Mouse (Mus musculus): ENCODE results near the gene Sh3kbp1.

Sh3kbp1 gene

DNA sequence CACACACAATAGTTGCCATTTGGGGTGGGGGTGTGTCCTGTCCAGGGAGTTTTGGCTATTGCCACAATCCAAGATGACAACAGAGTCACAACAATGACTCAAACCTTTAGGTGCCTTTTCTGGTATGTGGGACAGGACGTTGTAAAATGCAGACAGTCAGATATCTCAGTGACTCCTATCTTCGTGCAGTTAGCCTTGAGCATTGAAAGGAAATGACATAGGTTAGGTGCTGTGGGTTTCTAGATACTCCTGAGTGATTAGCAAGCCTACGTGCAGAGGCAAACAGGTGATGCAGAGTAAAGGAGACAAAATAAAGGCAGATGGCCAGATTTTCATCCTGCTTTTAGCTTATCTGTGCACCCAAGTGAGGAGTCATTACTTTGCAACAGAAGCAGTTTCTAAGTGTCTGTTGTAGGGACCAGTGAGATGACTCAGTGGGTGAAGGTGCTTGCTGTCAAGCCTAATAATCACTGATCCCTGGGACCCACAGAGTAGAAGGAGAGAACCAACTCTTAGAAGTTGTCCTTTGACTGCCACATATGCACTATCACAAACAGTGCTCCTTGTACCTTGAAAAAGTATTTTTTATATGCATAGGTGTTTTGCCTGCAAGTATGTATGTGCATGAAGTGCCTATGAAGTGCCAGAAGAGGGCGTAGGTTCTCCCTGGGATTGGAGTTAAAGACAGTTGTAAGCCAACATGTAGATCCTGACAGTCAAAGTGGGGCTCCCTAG lies 50.7 kb downstream of the Sh3kbp1 start:
- no peak for DNase-seq (ENCODE audit: low read depth, low spot score)

GRCm38 (mm10) chrX:159678320-159678835 lies 51.3 kb downstream of the Sh3kbp1 start:
- no peak for DNase-seq (ENCODE audit: low read depth, low spot score)

- DNase-seq (ENCODE audit: low read depth, low spot score): no peak
Observed at GRCm38 (mm10) chrX:159685521-159685920, 58.4 kb downstream of the Sh3kbp1 start.

GRCm38 (mm10) chrX:159686850-159687249 lies 59.8 kb downstream of the Sh3kbp1 start:
- DNase-seq (ENCODE audit: low read depth, low spot score): no peak

DNA sequence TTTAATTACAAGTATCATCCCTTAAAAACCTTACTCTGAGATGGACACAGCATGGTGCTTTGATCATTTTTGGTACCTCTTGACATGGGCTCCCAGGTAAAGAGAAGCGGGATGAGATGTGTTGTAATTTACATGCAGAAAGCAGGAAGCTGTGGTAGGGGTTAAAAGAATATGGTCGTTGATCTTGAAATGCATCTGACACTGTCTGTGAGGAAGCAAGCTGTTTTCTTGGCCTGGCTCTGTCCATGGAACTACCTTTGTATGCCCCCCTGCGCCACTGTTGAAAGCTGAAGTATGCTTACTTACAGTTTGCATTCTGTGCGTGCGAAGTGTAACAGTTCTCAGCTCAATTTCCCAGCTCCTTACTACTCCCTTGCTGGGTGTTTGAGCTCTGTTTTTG lies 61.6 kb downstream of the Sh3kbp1 start:
- no peak for DNase-seq (ENCODE audit: low read depth, low spot score)

GRCm38 (mm10) chrX:159689785-159690416 lies 62.8 kb downstream of the Sh3kbp1 start:
- DNase-seq (ENCODE audit: low read depth, low spot score): no peak

DNA sequence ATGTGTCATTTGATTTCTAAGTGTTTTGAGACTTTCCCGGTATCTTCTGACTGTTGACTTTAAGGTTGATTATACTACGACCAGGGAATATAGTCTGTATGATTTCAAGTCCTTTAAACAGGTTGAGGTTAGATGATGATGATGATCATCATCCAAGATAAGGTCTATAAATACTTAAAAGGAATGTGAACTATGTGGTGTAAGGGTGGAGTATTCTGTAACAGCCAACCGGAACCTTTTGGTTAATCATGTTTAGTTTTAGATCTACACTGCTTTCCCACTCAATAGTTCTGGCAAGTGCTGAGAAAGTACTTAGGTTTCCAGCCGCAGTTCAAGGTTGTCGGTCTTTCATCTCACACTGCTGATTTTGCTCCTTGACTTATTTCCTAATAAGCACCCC lies 66.1 kb downstream of the Sh3kbp1 start:
- DNase-seq (ENCODE audit: low read depth, low spot score): no peak

GRCm38 (mm10) chrX:159696545-159696944 lies 69.5 kb downstream of the Sh3kbp1 start:
- no peak for DNase-seq (ENCODE audit: low read depth, low spot score)

DNA sequence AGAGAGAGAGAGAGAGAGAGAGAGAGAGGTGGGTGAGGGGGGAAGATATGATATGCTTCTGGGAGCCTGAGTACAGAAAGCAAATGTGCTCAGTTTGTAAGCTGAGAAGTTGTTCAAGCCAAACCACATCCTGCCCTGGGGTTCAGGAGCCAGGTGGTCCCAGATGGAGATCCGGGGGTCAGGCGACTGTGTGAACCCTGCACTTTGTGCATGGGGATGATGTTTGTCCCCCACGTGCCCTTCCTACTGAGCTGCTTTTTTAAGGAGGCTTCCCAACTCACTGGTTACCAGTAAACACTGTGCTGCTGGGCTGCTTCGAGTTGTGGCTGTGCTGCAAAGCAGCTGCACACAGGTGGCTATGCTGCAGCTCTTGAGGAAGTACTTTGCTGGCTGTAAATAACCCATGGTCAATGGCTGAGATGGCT lies 70.0 kb downstream of the Sh3kbp1 start:
- no peak for DNase-seq (ENCODE audit: low read depth, low spot score)

- DNase-seq (ENCODE audit: low read depth, low spot score): no peak
Observed at GRCm38 (mm10) chrX:159702850-159703249, 75.8 kb downstream of the Sh3kbp1 start.

DNA sequence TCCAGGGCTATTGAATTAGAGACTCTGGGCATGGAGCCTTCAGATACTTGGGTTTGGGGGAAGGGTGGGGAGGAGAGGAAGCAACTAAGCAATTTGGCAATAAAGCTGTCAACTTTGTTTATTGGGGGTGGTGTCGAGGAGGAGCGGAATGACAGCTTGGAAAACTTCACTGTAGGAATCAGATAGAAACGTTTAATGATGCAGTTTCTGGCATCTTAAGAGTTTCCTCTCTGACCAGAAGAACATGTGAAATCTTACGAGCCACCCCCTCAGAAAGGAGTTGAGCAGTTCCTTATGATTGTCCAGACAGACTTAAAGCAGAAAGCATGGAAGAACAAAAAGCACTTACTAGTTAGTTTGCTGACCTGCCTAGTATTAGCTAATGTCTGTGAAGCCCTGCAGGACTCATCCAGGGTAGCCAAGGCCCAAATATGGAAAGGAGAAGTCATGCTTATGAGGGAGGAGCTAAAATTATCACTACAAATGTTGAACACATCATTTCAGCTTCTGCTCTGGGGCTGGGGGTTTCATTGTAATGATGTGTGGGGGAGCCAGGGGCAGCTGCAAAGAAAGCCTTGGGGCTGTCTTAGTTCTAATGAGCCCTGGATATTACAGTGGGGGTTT lies 77.4 kb downstream of the Sh3kbp1 start:
- DNase-seq (ENCODE audit: low read depth, low spot score): no peak

DNA sequence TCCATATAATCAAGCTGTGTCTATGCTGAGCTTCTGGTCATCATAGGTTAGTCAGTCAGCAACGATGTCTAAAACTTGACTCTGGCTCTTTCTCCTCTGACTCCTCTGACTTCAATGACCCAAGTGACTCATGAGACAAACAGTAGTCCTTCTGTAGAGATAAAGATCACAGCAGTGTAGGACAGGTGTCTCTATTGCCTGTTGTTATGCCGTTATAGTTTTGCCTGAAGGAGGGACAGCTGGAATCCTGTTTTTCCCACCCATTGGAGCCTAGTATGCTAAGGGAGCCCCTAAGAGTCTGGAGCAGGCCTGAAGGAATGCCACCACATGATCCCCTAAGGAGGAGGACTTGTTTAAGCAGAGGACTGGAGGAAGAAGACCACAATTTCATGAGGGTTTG lies 78.3 kb downstream of the Sh3kbp1 start:
- DNase-seq (ENCODE audit: low read depth, low spot score): no peak

GRCm38 (mm10) chrX:159708076-159708830 lies 81.2 kb downstream of the Sh3kbp1 start:
- DNase-seq (ENCODE audit: low read depth, low spot score): no peak

DNA sequence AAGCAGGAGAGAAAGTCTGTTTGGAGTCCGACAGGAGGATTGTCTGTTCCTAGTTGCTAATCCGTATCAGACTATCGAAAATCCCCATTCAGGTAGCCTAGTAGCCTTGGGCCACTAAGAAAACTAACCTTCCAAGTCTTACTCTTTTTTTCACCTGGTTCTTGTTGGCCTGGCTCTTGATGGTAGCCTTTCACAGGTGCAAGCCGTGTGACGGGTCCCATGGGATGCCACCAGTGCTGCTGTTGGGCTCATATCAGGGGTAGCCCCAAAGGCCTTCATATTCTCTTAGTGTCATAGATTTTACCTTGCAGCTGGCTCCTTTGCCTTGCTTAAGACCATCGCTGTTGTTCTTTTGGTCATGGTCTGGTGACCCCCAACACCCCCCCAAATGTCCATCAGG lies 82.2 kb downstream of the Sh3kbp1 start:
- DNase-seq (ENCODE audit: low read depth, low spot score): no peak

- DNase-seq (ENCODE audit: low read depth, low spot score): no peak
Observed at GRCm38 (mm10) chrX:159711070-159712029, 84.3 kb downstream of the Sh3kbp1 start.

- DNase-seq (ENCODE audit: low read depth, low spot score): no peak
Observed at GRCm38 (mm10) chrX:159713191-159713590, 86.1 kb downstream of the Sh3kbp1 start.

DNA sequence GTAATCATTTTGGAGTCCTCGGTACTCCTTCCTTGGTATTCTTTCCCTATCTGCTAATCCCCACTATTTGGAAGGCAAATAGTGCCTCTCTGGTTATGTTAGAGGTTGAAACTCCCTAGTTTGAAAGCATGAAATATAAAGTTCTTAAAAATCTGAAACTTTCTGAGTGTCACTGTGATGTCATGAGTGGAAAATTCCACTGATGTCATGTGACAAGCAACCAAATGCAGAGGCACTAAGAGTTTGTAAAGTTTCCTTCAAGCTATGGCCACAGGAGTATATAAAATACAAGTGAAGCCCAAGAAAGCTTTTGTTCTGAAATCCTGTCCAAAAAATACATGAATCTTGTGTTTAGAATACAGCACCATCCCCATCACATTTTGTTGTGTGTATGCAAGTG lies 94.3 kb downstream of the Sh3kbp1 start:
- no peak for DNase-seq (ENCODE audit: low read depth, low spot score)

- no peak for DNase-seq (ENCODE audit: low read depth, low spot score)
Observed at GRCm38 (mm10) chrX:159731421-159731820, 104.3 kb downstream of the Sh3kbp1 start.

DNA sequence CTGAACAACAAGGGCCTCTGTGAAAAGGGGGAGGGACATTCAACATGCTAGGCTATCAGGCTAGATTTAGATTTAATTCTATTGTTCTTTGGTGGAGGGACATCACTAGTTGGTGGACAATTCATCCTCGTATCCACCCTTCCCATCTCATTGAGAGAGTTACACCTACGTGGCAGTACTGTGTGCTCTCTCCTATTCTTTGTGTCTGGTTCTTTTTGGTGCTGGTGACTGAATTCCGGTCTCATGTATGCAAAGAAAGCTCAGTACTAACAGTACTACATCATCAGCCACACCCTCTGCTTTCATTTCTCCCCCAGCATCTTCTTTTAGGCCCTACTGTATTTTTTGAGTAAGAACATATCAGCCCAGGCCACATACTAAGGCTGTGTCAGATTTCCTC lies 105.8 kb downstream of the Sh3kbp1 start:
- no peak for DNase-seq (ENCODE audit: low read depth, low spot score)

DNA sequence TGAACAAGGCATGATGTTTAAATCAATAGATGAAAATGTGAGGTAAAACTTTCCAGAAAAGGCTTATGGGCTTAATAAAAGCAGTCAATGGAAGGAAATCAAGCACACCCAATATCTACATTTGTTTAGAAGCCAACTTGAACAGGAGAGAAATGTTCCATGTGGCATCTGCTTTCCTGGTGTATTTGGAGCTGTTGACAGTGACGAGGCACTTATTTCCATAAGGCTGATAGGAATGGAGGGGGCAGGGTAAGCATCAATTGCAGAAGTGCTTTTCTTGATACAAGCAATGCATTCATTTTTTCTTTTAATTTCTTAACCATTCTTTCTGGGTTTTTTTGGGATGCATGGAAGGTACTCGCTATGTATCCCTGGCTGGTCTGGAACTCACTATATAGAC lies 106.9 kb downstream of the Sh3kbp1 start:
- no peak for DNase-seq (ENCODE audit: low read depth, low spot score)

All from retina, postnatal 7 days (tissue).